Mouse (Mus musculus) lung, postnatal 0 days (tissue): ENCODE results near the gene Pacrg.

Experiments used
- CTCF ChIP-seq: IDR thresholded peaks from 2 replicates; pipeline ENCODE4 v1.5.1; 2016; ENCODE audit warnings: antibody characterized with exemption, mild to moderate bottlenecking
- EP300 ChIP-seq: IDR thresholded peaks from 2 replicates; pipeline ENCODE4 v1.6.1; 2016; ENCODE audit warnings: antibody characterized with exemption, mild to moderate bottlenecking, control low read depth

- TF ChIP-seq CTCF (no peak), EP300 (no peak)
Measured at GRCm38 (mm10) chr17:10495588-10495987, 344.5 kb downstream of the Pacrg start.
